Mouse (Mus musculus) megakaryocyte, adult 5-6 weeks (primary cell): ENCODE data around the gene Itgal. TPM values are rescaled to one million over a fixed set of nuclear protein-coding genes. Genes with fewer than 3 reads are reported as not detected.
"Not testable (repeated sequence)": the region's sequence is repeated elsewhere in the genome, so short reads cannot be mapped to it uniquely, and the experiment has no call there.

Source experiments
- ATAC-seq: 2 replicates; pipeline ENCODE4 v1.8.0; 2016; ENCODE audit warnings: mild to moderate bottlenecking, inconsistent platforms; ENCODE audit not compliant: poor library complexity, severe bottlenecking
- total RNA-seq, 2 experiments: library from RNA; stranded (forward) in 1 of 2; stranded (reverse) in 1 of 2; fragments of 153-499, 151-499 nt in 1 of 2; fragments of 221-1000, 200-1000 nt in 1 of 2; gene quantifications; 2 replicates each; pipeline versions ENCODE4 v1.2.3 to v1.2.4; 2015 to 2017

Itgal gene
- total RNA-seq, 2 experiments from 2014 or later, result 59.4 to 117 TPM

GRCm38 (mm10) chr7:127337636-127338035 lies 41.6 kb downstream of the Itgal start:
- ATAC-seq, result no peak

DNA sequence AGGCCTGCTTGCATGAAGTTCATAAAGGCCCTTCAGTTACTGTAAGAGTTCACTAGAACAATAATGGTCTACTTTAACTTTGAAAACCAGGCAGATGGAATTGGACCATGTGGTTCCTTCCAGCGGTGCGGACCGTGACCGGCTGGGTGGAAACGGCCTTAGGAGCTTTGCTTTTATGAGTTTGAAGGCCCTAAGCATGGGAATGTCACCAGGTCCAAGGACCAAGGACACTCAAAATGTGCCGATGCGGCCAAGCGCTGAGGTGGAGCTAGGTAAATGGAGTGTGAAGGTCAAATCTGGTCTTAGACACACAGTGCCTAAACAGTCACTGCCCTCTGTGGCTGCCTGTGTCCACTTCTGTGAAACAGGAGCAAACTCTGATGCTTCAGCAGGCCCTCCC lies 45.3 kb downstream of the Itgal start:
- no peak for ATAC-seq

- not testable (repeated sequence) for ATAC-seq
Observed at GRCm38 (mm10) chr7:127341861-127342260, 45.8 kb downstream of the Itgal start.

DNA sequence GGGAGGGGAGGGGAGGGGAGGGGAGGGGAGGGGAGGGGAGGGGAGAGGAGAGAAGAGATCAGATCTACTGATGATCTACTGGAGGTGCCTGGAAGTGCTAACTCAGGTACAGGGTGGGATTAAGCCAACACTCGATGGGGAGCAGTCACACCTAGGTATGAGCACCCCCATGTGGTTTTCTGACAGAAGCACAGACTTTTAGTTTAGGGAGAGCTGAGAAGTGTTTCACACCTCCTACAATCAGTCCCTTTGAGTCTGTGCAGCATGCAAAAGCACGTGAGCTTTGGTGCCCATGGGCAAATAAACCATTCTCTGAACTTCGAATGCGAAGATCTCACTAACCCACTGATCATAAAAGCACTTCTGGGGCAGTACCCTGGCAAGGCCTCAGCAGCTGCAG lies 46.3 kb downstream of the Itgal start:
- no peak for ATAC-seq

GRCm38 (mm10) chr7:127342888-127343287 lies 46.8 kb downstream of the Itgal start:
- ATAC-seq, result no peak

- no peak for ATAC-seq
Observed at GRCm38 (mm10) chr7:127343351-127344019, 47.4 kb downstream of the Itgal start.

DNA sequence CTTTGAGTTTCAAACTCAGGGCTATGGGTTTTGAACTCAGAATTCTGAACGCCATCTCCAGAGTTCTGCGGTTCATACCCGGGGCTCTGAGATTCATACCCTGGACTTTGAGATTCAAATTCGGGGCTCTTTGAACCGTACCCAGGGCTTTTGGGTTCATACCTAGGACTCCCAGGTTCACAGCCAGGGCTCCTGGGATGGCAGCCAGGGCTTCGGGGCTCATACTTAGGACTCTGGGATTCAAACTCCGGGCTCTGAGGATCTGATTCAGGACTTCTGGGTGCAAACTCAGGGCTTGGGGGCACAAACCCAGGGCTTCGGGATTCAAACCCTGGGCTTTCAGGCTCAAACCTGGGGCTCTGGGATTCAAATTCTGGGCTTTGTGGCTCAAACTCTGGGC lies 48.3 kb downstream of the Itgal start:
- no peak for ATAC-seq

DNA sequence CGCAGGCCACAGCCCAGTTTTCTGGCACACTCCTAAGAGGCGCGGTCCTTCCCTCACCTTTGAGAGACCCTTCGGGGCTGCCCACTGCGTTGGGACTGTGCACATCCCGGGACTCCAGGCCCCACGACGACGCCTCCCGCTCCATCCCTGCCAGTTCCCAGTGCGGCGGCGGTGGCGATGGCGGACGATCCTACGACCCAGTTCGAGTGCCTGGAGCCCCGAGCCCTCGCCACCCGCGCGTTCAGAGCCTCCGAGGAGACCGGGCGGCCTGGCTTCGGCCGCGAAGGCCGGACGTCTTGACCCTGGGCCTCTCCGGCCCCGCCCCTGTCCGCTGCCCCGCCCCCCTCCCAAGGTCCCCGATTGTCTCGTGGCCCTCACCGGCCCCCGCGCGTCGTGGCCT lies 49.0 kb downstream of the Itgal start:
- ATAC-seq, result peak; percentile 51

- ATAC-seq, result peak; percentile 89
Observed at GRCm38 (mm10) chr7:127345512-127346325, 49.7 kb downstream of the Itgal start, which contains the start of gene Zfp768. Gene Zfp768, minus strand, starts transcription at chr7:127345589.

DNA sequence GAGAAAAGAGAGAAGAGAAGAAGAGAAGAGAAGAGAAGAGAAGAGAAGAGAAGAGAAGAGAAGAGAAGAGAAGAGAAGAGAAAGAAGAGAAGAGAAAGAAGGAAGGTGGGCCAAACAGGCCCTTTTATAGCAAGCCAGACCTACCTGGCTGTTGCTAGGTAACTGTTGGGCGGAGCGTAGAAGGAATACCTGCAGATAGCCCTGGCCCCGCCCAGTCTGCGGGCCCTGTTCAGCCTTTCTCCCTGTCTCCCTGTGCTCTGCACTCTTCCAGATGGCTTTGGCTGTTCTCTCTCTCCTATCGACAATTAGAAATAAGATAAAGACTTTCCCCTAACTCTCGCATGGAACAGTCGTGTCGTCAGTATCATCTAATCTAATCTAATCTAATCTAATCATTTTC lies 50.6 kb downstream of the Itgal start:
- no peak for ATAC-seq

GRCm38 (mm10) chr7:127351230-127352004 lies 55.4 kb downstream of the Itgal start:
- no peak for ATAC-seq

GRCm38 (mm10) chr7:127355796-127356195 lies 59.7 kb downstream of the Itgal start:
- ATAC-seq, result no peak

DNA sequence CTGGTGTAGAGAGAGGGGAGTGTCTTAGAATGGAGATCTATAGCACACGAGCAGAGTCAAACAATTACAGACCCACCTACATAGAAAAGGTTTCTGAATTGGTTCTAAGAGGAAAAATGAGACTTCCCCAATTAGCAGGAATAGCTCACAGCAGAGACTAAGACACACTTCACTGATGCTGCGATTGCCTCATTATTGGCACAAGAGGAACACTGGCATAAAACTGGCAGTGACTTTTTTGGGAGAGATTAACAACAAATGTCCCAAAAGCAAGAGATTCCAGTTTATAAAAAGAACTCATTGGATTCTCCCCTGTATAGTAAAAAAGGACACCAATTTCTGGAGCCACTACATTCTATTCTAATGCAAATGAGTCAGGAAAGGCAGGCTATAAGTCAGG lies 61.8 kb downstream of the Itgal start:
- no peak for ATAC-seq

- ATAC-seq, result no peak
Observed at GRCm38 (mm10) chr7:127358472-127358871, 62.4 kb downstream of the Itgal start.

- ATAC-seq, result no peak
Observed at GRCm38 (mm10) chr7:127360265-127360664, 64.2 kb downstream of the Itgal start.

GRCm38 (mm10) chr7:127361449-127361848 lies 65.4 kb downstream of the Itgal start:
- ATAC-seq, result no peak

- peak; percentile 83 for ATAC-seq
Observed at GRCm38 (mm10) chr7:127362418-127362817, 66.4 kb downstream of the Itgal start.

DNA sequence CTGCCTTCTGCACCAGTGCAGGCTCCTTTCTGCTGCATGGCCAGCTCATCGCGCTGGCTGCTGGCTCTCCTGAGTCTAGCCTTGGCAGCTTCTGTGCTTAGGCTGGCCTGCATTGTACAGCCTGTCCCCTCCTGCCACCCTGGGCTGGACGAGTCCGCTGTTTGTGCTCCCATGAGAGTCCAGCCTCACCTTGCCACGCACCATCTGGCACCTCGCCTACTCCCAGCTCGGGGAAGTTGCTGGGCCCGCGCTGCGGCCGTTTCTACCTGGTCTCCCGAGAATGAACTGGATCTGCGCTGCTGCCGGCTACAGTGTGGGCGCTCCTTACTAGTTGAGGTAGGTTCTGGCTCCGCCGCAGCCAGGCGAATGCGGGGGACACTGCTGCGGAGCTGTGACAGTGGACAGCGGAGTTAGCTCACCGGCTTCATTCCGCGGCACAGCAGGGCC lies 67.4 kb downstream of the Itgal start:
- ATAC-seq, result no peak

- ATAC-seq, result no peak
Observed at GRCm38 (mm10) chr7:127364166-127364565, 68.1 kb downstream of the Itgal start.

DNA sequence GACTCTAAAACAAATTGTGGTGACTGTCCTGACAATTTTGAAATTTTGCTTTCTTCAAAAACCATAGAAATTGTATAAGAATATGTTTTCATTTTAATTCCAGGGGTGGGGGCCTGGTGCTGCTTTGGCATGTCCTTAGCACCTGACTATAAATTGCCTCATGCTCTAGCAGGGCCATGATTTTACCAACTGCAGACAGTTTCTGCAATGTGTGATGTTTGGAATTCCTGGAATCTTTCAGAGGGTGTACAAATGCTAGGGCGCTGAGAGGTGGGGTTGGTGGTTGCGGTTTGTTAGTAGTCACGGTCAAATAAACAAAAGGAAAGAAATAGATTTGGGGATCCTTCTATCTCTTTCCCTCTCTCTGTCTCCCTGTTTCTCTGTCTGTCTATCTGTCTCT lies 70.2 kb downstream of the Itgal start:
- no peak for ATAC-seq

DNA sequence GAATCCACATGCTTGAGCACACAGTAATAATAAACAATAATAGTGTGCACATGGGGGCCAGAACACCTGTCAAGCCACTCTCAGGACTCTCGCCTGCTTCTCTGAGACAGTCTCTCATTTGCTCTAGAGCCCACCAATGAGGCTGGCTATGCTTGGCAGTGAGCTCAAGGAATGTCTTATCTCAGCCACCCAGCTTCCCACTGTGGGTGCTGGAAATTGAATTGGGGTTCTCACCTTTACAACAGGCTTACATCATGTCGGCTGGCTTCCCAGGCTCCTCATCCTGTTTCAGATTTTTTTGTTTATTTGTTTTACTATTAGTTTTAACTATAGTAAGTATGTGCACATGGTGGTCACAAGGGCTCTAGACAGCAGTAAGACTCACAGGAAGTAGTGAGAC lies 75.2 kb downstream of the Itgal start:
- no peak for ATAC-seq
